Mouse (Mus musculus): ENCODE results near the gene Ahctf1. TPM values are rescaled to one million over a fixed set of nuclear protein-coding genes. Genes with fewer than 3 reads are reported as not detected.

Ahctf1 gene
- 103 TPM for total RNA-seq (2023)

DNA sequence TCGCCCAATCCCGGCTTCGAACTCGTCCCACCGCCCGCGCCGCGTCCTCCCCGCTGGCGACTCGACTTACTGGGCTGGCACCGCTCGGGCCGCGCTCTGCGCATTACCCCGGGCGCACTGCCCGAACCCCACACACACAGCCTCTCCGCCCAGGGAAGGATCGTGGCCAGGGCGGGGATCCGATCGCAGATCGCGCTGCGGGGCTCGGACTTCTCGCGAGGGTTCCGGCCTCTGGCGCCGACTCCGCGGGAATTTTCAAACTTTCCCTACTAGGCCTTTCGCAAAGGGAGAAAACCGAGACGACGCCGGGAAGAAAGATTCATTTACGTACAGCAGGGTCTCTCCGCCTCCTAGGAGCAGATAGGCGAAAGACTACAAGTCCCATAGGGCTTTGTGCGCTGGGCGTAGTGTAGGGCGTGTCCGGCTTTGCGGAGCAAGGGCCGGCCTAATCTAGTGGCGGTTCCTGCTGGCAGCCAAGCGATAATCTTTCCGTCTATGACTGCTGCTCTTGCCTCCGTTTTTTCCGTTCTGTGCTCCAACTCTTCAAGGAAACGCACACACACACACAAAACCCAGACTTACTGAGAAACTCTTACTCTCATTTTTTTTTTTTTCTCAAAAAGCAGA is at the start of gene Ahctf1:
Gene Ahctf1 (minus strand): TSS at position 168 of the 627 bp plus-strand sequence.

GRCm38 (mm10) chr1:179802610-179803512 is 619 bp downstream of the Ahctf1 start, which contains the start of gene Gm10518:
Gm10518 (plus strand) TSS chr1:179803376.

GRCm38 (mm10) chr1:179745171-179745570 is 58.3 kb downstream of the Ahctf1 start, which contains the start of gene Kif28:
Kif28 (minus strand) TSS chr1:179745271.

Other genes with a start within 250 kb of the Ahctf1 start
- 1.9 TPM for gene Sccpdh, start 135.5 kb downstream of the Ahctf1 start, total RNA-seq (2023)
- 0.41 TPM for gene Kif28, start 58.4 kb downstream of the Ahctf1 start, total RNA-seq (2023)
- gene Gm10518, start 304 bp downstream of the Ahctf1 start, total RNA-seq (2023): 0.59 TPM
- gene Cdc42bpa, start 156.8 kb upstream of the Ahctf1 start, total RNA-seq (2023): 3.6 TPM

All from CD4-positive naive resting alpha-beta T cell, adult 57 days (primary cell).